Mouse (Mus musculus): ENCODE results near the gene Zbtb2. TPM values are rescaled to one million over a fixed set of nuclear protein-coding genes. Genes with fewer than 3 reads are reported as not detected.

Gene Zbtb2
- 8.6 and 9.9 TPM in 2 replicates for polyA plus RNA-seq (2012; rRNA removed; ENCODE audit: low replicate concordance)

DNA sequence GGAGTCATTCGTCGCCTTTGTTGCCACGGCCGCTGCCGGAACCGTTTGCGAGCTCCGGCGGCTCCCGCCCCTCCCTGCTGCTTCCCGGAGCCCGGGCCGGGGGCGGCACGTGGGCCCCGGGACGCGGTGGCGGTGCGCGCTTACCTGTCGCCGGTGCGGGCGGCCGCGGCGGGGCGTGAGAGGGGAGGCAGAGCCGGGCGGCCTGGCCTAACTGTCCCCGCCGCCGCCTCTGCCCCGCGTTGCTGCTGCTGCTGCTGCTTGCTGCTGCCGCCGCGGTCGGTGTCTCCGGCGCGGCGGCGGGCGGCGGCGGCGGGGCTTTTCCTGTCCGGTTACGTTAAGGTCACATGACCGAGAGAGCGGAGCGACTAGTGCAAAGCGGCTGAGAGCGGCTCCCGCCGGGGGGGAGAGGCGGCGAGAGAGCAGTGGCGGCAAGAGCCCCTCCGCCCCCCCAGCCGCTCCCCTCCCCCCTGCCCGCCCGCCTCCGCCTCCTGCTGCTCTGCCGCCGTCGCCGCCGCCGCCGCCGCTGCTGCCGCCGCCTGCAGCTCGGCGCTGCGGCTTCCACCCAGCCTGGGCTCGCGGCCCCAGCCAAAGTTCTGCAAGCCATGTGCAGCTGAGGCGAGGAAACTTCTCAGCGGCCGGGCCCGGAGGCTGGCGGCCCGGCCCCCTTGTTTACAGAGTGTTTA is at the start of gene Zbtb2:
Zbtb2 (minus strand) TSS at position 408 of the 683 bp plus-strand sequence.

DNA sequence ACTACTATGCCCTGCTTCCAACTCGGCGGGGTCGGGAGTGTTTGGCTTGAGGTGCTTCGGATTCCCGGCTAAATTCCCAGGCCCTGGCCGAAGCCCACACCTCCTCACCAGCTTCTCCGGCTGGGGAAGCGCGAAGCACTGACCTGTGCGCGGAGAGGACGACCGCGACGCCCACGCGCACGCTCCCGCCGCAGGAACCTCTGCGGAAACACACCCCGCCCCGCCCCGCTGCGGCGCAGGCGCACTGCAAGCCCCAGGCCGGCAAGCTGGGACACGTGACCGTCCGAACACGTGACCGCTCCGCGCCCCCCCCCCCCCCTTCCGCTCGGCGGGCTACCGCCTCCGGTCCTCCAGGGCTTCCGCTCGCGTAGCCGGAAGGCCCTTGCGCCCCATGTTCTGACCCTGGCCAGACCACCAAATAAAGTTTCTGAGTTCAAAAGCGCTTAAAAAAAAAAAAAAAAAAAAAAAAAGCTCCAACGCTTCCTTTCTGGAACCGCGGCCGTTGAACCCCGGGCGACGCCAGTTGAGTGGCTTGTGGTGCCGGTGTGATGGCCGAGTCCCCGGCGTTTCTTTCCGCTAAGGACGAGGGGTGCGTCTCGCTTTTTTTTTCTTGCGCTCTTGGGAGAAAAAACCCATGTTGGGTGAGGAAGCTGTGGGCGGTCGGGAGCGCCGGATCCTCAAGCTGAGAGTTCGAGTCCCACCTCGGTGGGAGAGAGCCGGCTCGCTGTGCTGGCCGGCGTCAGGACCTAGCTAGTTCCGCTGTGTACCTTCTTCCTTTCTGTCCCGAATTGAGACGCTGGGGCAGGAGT is 44.4 kb upstream of the Zbtb2 start, which contains the start of the genes Rmnd1 and Armt1:
Rmnd1 (minus strand) TSS at position 266 of the 809 bp plus-strand sequence.
Armt1 (plus strand) TSS at position 345 of the 809 bp plus-strand sequence.

Other genes starting within 250 kb of the Zbtb2 start
- 5.2 and 9.0 TPM in 2 replicates for gene Akap12, start 121.7 kb downstream of the Zbtb2 start, polyA plus RNA-seq (2012; rRNA removed; ENCODE audit: low replicate concordance)
- 22.4 and 63.4 TPM in 2 replicates for gene Rmnd1, start 44.3 kb upstream of the Zbtb2 start, polyA plus RNA-seq (2012; rRNA removed; ENCODE audit: low replicate concordance)
- gene Armt1, start 44.4 kb upstream of the Zbtb2 start, polyA plus RNA-seq (2012; rRNA removed; ENCODE audit: low replicate concordance): 5.8 and 11.0 TPM in 2 replicates
- gene Ccdc170, start 94.4 kb upstream of the Zbtb2 start, polyA plus RNA-seq (2012; rRNA removed; ENCODE audit: low replicate concordance): 0.44 and 0.73 TPM in 2 replicates
- 30.8 and 31.9 TPM in 2 replicates for gene Esr1, start 223.5 kb upstream of the Zbtb2 start, polyA plus RNA-seq (2012; rRNA removed; ENCODE audit: low replicate concordance)